ENCODE assay signal across 1 mouse cellular context in the genomic region with DNA sequence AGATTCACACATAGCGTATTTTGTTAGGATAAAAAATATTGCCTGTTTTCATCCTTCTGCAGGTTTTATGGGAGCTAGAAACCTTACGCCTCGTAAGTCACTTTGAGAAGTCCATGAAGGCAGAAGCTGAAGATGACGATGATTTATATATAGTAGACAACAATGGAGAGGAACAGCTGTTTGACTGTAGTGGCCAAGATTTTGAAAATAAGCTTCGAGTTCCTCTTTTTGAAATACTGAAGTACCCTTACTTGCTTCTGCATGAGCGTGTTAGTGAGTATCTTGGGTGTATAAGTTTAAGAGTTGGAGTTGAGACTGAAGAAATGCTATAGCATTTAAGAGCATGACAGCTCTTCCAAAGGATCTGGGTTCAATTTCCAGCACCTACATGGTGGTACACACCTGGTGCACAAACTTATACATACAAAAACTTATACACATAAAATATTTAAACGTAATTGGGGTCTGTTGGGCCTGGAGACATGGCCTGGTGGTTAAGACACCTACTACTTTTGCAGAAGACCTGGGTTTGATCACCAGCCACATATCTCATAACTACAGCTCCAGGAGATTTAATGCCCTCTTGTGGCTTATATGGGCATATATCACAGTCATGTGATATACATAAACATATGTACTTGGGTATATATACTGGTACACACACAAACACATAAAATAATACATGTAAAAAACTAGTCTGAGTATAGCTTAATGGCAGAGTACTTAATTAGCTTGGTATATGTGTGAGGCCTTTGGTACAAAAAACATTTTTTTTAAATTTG.
TF ChIP-seq lines count a peak whose summit lies in the region.

No protein-coding gene starts in this region.

TF ChIP-seq in MEL, 35 proteins besides CTCF, POLR2A, EP300 and RAD21 (continued from another document):
- TF ChIP-seq NELFE (IDR thresholded peaks at IDR 0.05; ENCODE audit: low read depth, low read length): no peak
- TF ChIP-seq MYB (IDR thresholded peaks at IDR 0.05; ENCODE audit: low read depth, low read length): no peak
- no peak for TF ChIP-seq TBP (IDR thresholded peaks at IDR 0.05; ENCODE audit: low read depth, low read length)
- TF ChIP-seq ZKSCAN1 (IDR thresholded peaks at IDR 0.05; ENCODE audit: low read depth, low read length): no peak
- peak; percentile 77 for TF ChIP-seq USF1 (IDR thresholded peaks at IDR 0.05; ENCODE audit: low read depth, low read length)
- TF ChIP-seq BHLHE40 (IDR thresholded peaks at IDR 0.05; ENCODE audit: borderline replicate concordance, low read depth, low read length): no peak
- no peak for TF ChIP-seq CHD1 (IDR thresholded peaks at IDR 0.05; ENCODE audit: low read depth, low read length)
- TF ChIP-seq ELF1 (IDR thresholded peaks at IDR 0.05; ENCODE audit: low read depth, low read length): no peak
- TF ChIP-seq SMC3 (IDR thresholded peaks at IDR 0.05; ENCODE audit: low read depth, low read length): peak; percentile 39
- TF ChIP-seq SIN3A (IDR thresholded peaks at IDR 0.05; ENCODE audit: low read length): peak; percentile 32; the same call in 1 of the 2 replicates
- no peak for TF ChIP-seq KAT2A (conservative IDR thresholded peaks at IDR 0.05; ENCODE audit: low read depth, low read length)
- TF ChIP-seq POLR2AphosphoS2 (IDR thresholded peaks at IDR 0.05; ENCODE audit: low read length): no peak
- TF ChIP-seq MYC (IDR thresholded peaks at IDR 0.05; ENCODE audit: low read depth, low read length): no peak
- TF ChIP-seq JUND (IDR thresholded peaks at IDR 0.05; ENCODE audit: low read depth, low read length): no peak
- TF ChIP-seq ZNF384 (IDR thresholded peaks at IDR 0.05; ENCODE audit: low read depth, low read length): no peak
- no peak for TF ChIP-seq RCOR1 (IDR thresholded peaks at IDR 0.05; ENCODE audit: low read depth, low read length)
